Mouse (Mus musculus) cerebellum, adult 18-20 months (tissue): ENCODE data around the gene Trmo.

Experiments
- DNase-seq, 2 experiments: peaks; one replicate each; pipeline ENCODE4 v3.0.0; 2021

The Trmo gene

DNA sequence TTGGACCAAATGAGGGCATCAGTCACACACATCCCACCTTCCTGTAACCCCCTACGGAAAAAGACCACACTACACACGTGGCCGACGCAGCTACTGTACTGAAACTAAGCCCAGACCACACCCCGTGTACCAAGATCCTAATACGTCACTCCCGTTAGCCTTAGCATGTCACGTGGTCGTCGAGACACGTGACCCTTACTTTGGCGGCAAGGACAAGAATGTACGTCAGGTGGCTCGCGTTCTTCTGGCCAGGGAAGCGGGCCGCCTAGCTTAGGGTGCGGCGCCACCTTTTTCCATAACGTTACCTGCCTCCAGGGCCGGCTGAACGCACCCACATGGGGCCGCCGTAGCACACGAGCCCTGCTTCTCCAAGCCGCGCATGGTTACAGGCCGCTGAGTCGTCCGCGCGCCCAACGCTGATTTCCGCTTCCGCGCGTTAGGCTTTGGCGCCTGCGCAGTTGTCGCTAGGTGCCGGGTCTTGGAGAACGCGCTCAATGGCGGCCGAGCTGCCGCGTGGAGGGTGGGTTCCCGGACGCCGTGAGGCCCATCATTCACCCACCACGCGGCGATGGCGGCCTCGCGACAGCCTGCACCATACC lies at the start of gene Trmo:
TSS of gene Trmo (minus strand) at position 425 of the 599 bp plus-strand sequence.
- DNase-seq, result peak; percentile 92 to 96

DNA sequence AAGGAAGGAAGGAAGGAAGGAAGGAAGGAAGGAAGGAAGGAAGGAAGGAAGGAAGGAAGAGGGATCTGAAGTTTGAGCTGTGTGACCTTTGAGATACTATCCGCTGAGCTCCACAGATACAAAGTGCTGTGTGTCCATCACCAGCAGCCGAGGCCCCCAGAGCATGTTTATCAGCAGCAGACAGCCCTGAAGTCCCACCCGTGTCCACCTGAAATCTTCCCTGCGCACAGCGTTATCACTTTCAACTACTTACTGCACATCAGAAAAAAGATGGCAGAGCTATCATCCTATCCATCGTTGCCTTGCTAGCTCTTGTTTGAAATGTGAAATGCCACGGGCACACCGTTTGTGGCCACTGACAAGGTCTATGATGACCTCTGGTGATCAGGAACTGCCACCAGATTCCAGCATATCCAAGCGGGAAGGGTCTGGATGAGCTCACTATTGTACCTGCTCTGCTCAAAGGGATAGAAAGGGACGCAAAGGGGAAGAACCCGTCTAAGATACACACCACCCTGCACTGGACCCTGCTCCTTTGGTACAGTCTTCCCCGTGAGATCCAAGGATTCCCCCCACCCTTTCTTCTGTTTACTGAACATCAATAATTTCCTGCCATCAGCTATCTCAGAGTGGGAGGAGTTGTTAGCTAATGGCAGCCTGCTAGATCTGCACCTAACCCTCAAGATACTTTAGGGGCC lies 43.3 kb upstream of the Trmo start:
- DNase-seq, result no peak

- DNase-seq, result no peak
These were observed 39.8 kb upstream of the Trmo start for GRCm38 (mm10) chr4:46428903-46429499.

GRCm38 (mm10) chr4:46422625-46423024 lies 33.4 kb upstream of the Trmo start:
- DNase-seq, result no peak

DNA sequence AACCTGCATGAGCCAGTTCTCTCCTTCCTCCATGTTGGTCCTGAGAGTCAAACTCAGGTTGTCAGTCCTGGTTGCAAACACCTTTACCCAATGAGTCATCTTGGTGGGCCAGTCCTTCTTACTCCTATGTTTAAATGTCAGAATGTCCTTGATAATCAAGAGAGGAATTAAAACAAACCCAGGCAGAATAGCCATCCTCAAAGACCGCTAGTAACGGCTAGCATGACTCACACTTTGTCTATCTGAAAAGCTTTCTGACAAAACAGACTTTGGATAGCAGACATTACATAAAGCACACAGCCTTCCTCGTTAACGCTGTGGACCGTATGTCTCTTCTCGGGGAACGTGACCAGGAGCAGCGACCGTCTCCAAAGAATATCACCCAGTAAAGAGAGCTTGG lies 29.6 kb upstream of the Trmo start:
- DNase-seq, result no peak

GRCm38 (mm10) chr4:46417491-46417890 lies 28.3 kb upstream of the Trmo start:
- peak; percentile 5 to 14 for DNase-seq

DNA sequence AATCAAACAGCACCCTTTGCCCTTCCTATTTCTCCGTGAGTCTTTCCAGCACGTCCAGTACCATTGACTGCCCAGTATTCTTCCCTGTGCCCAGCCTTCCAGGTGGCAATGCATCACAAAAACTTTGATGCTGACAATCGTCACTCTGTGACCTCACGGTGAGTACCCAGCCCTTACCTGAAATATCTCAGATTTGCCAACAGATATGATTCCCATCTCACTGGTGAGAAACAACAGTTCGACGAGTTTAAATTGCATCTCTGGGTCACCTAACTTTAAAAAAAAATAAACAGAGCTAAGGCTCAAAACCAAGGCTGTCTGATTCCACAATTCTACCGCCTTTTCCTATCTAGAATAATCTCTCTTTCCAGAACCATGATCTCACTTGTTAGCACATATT lies 24.2 kb upstream of the Trmo start, which contains the start of gene Hemgn:
TSS of gene Hemgn (minus strand) at position 101 of the 400 bp plus-strand sequence.
- DNase-seq, result no peak

DNA sequence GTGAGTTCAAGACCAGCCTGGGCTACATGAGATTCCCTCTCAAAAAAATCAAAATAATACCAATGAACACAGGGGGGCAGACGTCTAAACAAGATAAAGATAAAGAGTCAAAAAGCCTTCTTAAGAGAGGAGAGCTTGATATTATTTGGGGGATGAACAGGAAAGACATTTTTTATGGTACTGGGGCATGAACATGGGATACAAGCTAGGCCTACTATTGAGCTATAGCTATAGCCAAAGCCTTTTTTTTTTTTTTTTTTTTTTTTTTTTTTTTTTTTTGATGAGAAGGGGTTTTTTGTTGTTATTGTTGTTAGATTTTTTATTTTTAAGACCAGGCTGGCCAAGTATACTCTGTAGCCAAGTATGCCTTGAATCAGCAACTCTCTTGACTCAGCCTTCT lies 22.9 kb upstream of the Trmo start:
- no peak for DNase-seq

- DNase-seq, result no peak
These were observed 22.3 kb upstream of the Trmo start for GRCm38 (mm10) chr4:46411489-46411888.

GRCm38 (mm10) chr4:46410677-46411076 lies 21.4 kb upstream of the Trmo start:
- DNase-seq, result no peak

DNA sequence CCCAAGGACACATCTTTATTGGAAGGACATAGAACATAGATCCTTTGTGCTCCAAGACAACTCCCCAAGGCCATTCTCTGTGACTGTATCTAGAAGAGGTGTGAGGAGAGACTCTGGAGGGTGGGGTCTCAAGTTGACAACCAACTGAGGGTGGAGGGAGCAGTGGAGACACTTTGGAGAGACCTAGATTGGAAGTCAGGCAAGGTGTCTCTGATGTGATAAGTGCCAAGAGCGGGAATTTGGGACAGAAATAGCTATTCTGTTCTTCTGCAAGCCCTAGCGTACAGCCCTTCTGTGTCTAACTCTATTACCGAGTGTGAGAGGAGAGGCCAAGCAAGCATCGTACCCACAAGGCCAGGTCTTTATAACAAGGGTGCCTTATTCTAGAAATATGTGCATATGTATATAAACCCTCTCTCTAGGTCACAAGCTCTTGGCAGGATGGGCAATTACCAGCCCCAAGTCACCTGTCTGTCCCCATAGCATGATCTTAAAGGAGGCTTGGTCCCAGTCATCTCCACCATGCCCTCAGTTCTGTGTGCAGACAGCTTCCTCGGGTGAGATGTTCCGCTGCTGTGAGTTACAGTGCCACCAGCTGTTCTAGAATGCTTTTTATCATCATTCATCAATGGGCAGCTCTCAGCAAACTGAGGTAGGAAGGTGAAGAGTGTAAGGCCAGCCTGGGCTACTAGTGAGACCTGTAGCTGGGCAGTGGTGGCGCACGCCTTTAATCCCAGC lies 17.9 kb upstream of the Trmo start:
- DNase-seq, result no peak

GRCm38 (mm10) chr4:46404042-46404795 lies 15.0 kb upstream of the Trmo start:
- DNase-seq, result no peak

- no peak for DNase-seq
These were observed 9.6 kb upstream of the Trmo start for GRCm38 (mm10) chr4:46398839-46399238.

- no peak for DNase-seq
These were observed 6.5 kb upstream of the Trmo start for GRCm38 (mm10) chr4:46395736-46396135.

GRCm38 (mm10) chr4:46394388-46394787 lies 5.2 kb upstream of the Trmo start:
- DNase-seq, result no peak

GRCm38 (mm10) chr4:46390390-46390970 lies 1.2 kb upstream of the Trmo start:
- peak; percentile 78 to 80 for DNase-seq

DNA sequence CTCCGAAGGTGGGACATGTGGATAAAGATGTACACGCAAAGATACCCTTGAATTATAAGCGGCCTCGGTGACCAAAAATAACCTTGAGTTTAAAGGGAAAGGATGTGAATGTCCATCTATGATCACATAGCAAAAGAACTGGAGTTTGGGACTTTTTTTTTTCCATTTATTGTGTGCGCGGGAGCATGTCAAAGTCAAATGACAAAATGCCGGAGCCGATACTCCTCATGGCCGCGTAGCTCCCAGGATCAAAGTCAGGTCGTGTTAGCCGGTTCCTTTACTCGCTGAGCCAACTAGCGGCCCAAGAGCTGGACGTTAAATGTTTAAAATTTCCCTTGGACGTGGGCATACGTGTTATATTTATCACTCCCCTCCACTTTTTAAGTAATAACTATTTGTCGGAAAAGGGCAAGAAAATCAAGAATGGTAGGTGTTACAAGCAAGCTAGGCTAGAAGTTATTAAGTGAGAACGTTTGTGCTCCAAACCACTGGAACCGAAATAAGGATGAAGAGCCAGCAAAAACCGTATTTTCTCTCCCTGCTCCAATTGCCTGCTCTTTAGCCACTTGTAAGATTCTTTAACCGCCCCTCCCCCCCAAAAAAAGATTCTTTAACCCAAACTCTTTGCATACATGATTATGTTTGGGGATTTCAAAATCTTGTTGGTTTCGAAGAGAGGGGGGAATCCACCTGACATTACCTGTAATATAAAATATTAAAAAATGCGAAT lies 540 bp upstream of the Trmo start:
- peak in 1 of 2 experiments; percentile 54 for DNase-seq

DNA sequence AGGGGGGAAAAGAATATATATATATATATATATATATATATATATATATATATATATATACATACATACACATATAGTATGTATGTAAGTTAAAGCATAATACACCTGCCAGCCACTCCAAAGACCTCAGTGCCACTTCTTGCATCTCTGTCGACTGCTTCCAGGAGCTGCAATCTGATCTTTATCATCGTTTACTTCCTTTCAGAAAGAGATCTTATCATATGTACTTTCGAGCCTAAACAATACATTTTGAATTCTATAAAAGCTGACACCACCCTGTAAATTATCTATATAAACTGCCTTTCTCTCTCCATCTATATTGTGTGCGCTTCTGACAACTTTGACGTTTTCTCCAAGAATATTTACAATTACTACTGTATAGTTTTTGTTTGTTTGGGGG lies 681 bp downstream of the Trmo start:
- no peak for DNase-seq

GRCm38 (mm10) chr4:46374869-46375368 lies 14.3 kb downstream of the Trmo start:
- peak; percentile 88 to 91 for DNase-seq

DNA sequence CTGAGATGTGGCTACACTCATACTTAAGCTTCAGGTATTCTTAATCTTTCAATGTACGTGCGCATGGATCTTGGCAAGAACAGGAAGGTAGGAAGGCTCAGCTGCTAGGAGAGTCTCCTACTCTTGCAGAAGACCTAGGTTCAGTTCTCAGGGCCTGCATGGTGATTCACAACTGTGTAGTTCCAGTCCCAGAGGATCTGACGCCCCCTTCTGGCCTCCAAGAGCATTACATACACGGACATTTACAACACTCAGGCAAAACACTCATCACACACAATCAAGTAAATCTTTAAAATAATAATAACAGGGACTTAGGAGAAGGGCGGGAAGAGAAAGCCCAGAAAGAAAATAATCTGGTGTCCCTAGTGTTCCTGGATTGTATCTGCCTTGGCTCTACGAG lies 14.8 kb downstream of the Trmo start:
- DNase-seq, result peak; percentile 39 to 43

GRCm38 (mm10) chr4:46371030-46371429 lies 18.2 kb downstream of the Trmo start:
- DNase-seq, result peak; percentile 30 to 45
